Mouse (Mus musculus) CH12.LX (cell line): ENCODE measurements around the gene Smpdl3a.

Experiments used
- CTCF ChIP-seq, 2 experiments: IDR thresholded peaks in 1 of 2; conservative IDR thresholded peaks in 1 of 2; 2 replicates each; pipeline ENCODE4 v1.5.1; 2011 to 2012; ENCODE audit warnings: low read depth in 2 of 2, low read length in 2 of 2, improper control_type of control experiment in 1 of 2, inconsistent platforms in 1 of 2, mild to moderate bottlenecking in 1 of 2, moderate library complexity in 1 of 2
- EP300 ChIP-seq: IDR thresholded peaks from 2 replicates; pipeline ENCODE4 v1.6.1; 2011; ENCODE audit warnings: low read length, improper control_type of control experiment
- HCFC1 ChIP-seq: IDR thresholded peaks from 2 replicates; pipeline ENCODE4 v1.6.1; 2012; ENCODE audit warnings: low read depth, mild to moderate bottlenecking, inconsistent platforms, low read length, improper control_type of control experiment
- POLR2A ChIP-seq: IDR thresholded peaks from 2 replicates; pipeline ENCODE4 v1.6.1; 2011; ENCODE audit warnings: low read depth, mild to moderate bottlenecking, improper control_type of control experiment, low read length
- RCOR1 ChIP-seq: conservative IDR thresholded peaks from 2 replicates; pipeline ENCODE4 v1.6.1; 2012; ENCODE audit warnings: low read depth, mild to moderate bottlenecking, inconsistent platforms, low read length, improper control_type of control experiment
- TCF12 ChIP-seq: IDR thresholded peaks from 2 replicates; pipeline ENCODE4 v1.6.1; 2014; ENCODE audit warnings: low read depth, mild to moderate bottlenecking, inconsistent platforms, low read length, improper control_type of control experiment
- USF1 ChIP-seq: IDR thresholded peaks from 2 replicates; pipeline ENCODE4 v1.6.1; 2014; ENCODE audit warnings: low read depth, mild to moderate bottlenecking, inconsistent platforms, low read length, improper control_type of control experiment
- ZC3H11A ChIP-seq: IDR thresholded peaks from 2 replicates; pipeline ENCODE4 v1.6.1; 2012; ENCODE audit warnings: low read depth, mild to moderate bottlenecking, inconsistent platforms, low read length, improper control_type of control experiment
- ZKSCAN1 ChIP-seq: IDR thresholded peaks from 2 replicates; pipeline ENCODE4 v1.6.1; 2012; ENCODE audit warnings: low read depth, inconsistent platforms, low read length, improper control_type of control experiment, borderline replicate concordance

GRCm38 (mm10) chr10:57760694-57761093, 33.4 kb upstream of the Smpdl3a start:
- no peak for TF ChIP-seq TCF12
- no peak for TF ChIP-seq CTCF (conservative IDR thresholded peaks at IDR 0.05 in 1 of 2, IDR thresholded peaks at IDR 0.05 in 1 of 2; ENCODE audit: low read depth in 2 of 2, low read length in 2 of 2)
- no peak for TF ChIP-seq EP300
- TF ChIP-seq USF1: no peak
- no peak for TF ChIP-seq POLR2A
- TF ChIP-seq HCFC1: no peak
- no peak for TF ChIP-seq RCOR1
- no peak for TF ChIP-seq ZC3H11A
- TF ChIP-seq ZKSCAN1: no peak
